Mouse (Mus musculus) neural tube, embryonic 14.5 days (tissue): ENCODE data around the gene Pyroxd2. TPM values are rescaled to one million over a fixed set of nuclear protein-coding genes. Genes with fewer than 3 reads are reported as not detected.
A peak's percentile ranks its signal among the peaks of the same experiment; 100 is the strongest.

ENCODE experiments used
- ATAC-seq: fragments of 200-750 bp; cut with Nextera tagmentation; 2 replicates; pipeline ENCODE4 v1.8.0; 2017; ENCODE audit warnings: low read depth, mild to moderate bottlenecking, moderate TSS enrichment, moderate library complexity
- H3K27ac ChIP-seq: fragments of 300-500 bp; sonication (generic); 2 replicates; pipeline ENCODE4 v1.5.1; 2014; ENCODE audit warnings: low read depth, mild to moderate bottlenecking, control low read depth, low read length, moderate library complexity, mixed read lengths
- H3K27me3 ChIP-seq: fragments of 300-500 bp; sonication (generic); 2 replicates; pipeline ENCODE4 v1.6.1; 2014; ENCODE audit warnings: low read length; ENCODE audit not compliant: control insufficient read depth, insufficient read depth
- H3K36me3 ChIP-seq: fragments of 300-500 bp; sonication (generic); 2 replicates; pipeline ENCODE4 v1.6.1; 2014; ENCODE audit warnings: low read length, mixed read lengths; ENCODE audit not compliant: control insufficient read depth, insufficient read depth
- H3K4me1 ChIP-seq: fragments of 300-500 bp; sonication (generic); 2 replicates; pipeline ENCODE4 v1.6.1; 2014; ENCODE audit warnings: low read length; ENCODE audit not compliant: control insufficient read depth, insufficient read depth
- H3K4me2 ChIP-seq: fragments of 300-500 bp; sonication (generic); 2 replicates; pipeline ENCODE4 v1.6.1; 2014; ENCODE audit warnings: mild to moderate bottlenecking, low read depth, low read length, control low read depth
- H3K4me3 ChIP-seq: fragments of 300-500 bp; sonication (generic); 2 replicates; pipeline ENCODE4 v1.5.1; 2014; ENCODE audit warnings: low read depth, low read length, control low read depth, mixed read lengths
- H3K9ac ChIP-seq: fragments of 300-500 bp; sonication (generic); replicated peaks from 2 replicates; pipeline ENCODE4 v1.6.1; 2014; ENCODE audit warnings: low read depth, mild to moderate bottlenecking, control low read depth, low read length, mixed read lengths
- H3K9me3 ChIP-seq: fragments of 300-500 bp; sonication (generic); 2 replicates; pipeline ENCODE4 v1.6.1; 2016; ENCODE audit warnings: low read length; ENCODE audit not compliant: control insufficient read depth
- WGBS: fragments of 180-500 bp; shearing (Covaris S2); extraction: QIAGEN DNeasy Blood & Tissue Kit; methylation state at CpG from one replicate; pipeline ENCODE4 v1.1.7; 2014; 5-methylcytosine and 5-hydroxymethylcytosine counted together
- polyA plus RNA-seq: library from polyadenylated mRNA; unstranded; fragments of >200 nt; fragmentation: Nextera tagmentation; extraction: Ambion mirVana; gene quantifications from 2 replicates; pipeline ENCODE4 v1.2.1, GENCODE M21; 2014

Pyroxd2 gene
- polyA plus RNA-seq, 1 experiment from 2014 or later: 1.5 TPM

DNA sequence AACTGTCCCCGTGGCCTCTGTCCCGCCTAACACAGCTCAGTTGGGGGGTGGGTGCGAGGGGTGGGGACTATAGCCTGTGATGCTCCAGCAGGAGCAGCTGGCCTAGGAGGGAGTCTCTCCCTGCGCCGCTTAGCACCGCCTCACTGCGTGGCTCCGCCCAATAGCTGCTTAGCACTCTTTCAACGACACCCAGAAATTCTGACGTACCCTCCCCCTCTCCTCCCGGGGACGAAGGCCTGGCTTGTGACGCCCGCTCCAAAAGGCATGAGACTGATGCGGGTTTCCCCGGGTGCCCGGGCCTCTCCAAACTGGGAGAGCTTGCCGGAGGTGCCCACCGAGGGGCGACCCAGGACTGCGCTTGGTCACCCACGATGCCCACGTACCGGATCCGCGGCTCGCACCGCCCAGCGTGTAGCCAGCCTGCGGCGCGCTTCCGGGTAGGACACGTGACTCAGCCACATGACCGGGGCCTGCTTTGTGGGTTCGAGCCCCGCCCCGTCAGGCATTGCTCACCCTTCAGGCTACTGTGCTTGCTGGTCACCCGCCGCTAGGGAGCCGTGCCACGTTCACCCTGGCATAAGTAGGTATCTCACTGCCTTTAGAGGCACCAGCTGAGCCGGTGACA, 27.1 kb upstream of the Pyroxd2 start, which contains the start of gene Hps1:
TSS of gene Hps1 (minus strand) at position 448 of the 625 bp plus-strand sequence.
- ATAC-seq: peak; percentile 98
- H3K9ac ChIP-seq: peak within 1 kb of the TSS; percentile 58
- H3K27me3 ChIP-seq: no peaks in the 10 kb centered on the region
- H3K4me2 ChIP-seq: peak within 1 kb of the TSS; percentile 67
- H3K4me1 ChIP-seq: peaks cover 2% of the 10 kb centered on the region; the same call in 1 of the 2 replicates
- no peaks in the 10 kb centered on the region for H3K9me3 ChIP-seq
- peak within 1 kb of the TSS; percentile 57 for H3K4me3 ChIP-seq
- H3K36me3 ChIP-seq: no peaks in the 10 kb centered on the region
- WGBS: 1% methylated on average over 36 of the region's 43 CpGs
- peak within 1 kb of the TSS; percentile 88 for H3K27ac ChIP-seq

DNA sequence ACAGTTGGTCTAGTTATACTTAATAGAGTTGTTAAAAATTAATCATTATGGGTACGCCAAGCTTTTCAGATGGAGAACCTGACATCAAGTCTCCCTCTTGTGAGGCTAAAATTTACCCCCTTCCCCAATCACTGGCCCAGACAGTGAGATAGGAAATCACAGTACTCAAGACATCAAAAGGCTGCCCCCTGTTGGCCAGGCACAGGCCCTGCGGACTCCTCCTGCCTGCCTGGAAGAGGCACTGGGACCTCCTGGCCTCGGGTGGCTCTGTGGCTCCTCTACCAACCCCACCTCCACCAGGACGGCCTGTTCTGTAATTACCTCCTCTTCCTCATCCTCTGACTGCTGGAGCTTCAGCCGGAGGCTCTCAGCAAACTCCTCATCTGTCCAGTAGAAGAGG, 25.2 kb upstream of the Pyroxd2 start:
- H3K4me1 ChIP-seq: peaks cover 2% of the 10 kb centered on the region; the same call in 1 of the 2 replicates
- H3K27ac ChIP-seq: no peak overlapping the region
- 79% methylated on average over 5 of the region's 5 CpGs for WGBS
- H3K9me3 ChIP-seq: no peaks in the 10 kb centered on the region
- no peaks in the 10 kb centered on the region for H3K36me3 ChIP-seq
- H3K4me2 ChIP-seq: no peak overlapping the region
- no peak overlapping the region for H3K4me3 ChIP-seq
- H3K27me3 ChIP-seq: no peaks in the 10 kb centered on the region
- H3K9ac ChIP-seq: no peak overlapping the region
- ATAC-seq: no peak

DNA sequence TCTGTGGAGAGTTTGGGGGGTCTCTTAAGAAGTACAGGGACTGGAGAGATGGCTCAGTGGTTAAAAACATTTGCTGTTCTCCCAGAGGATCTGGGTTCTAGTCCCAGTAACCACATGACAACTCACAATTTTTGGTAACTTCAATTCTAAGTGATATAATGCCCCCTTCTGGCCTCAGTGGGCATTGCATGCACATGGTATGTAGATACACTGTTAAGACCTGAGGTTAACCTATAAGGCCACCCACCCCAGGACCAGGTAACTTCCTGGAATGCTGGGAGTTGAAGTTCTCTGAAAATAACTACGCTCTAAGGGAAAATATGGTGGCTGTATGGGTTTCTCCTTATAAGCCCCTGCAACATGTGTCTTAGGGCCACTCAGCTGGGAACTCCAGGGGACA, 24.2 kb upstream of the Pyroxd2 start:
- Histone ChIP-seq H3K9me3 (no peaks in the 10 kb centered on the region), H3K4me2 (no peak overlapping the region), H3K4me1 (peaks cover 2% of the 10 kb centered on the region; the same call in 1 of the 2 replicates), H3K36me3 (no peaks in the 10 kb centered on the region), H3K4me3 (no peak overlapping the region), H3K9ac (no peak overlapping the region), H3K27me3 (no peaks in the 10 kb centered on the region), H3K27ac (no peak overlapping the region)
- 100% methylated on average over 1 of the region's 1 CpGs for WGBS
- no peak for ATAC-seq

DNA sequence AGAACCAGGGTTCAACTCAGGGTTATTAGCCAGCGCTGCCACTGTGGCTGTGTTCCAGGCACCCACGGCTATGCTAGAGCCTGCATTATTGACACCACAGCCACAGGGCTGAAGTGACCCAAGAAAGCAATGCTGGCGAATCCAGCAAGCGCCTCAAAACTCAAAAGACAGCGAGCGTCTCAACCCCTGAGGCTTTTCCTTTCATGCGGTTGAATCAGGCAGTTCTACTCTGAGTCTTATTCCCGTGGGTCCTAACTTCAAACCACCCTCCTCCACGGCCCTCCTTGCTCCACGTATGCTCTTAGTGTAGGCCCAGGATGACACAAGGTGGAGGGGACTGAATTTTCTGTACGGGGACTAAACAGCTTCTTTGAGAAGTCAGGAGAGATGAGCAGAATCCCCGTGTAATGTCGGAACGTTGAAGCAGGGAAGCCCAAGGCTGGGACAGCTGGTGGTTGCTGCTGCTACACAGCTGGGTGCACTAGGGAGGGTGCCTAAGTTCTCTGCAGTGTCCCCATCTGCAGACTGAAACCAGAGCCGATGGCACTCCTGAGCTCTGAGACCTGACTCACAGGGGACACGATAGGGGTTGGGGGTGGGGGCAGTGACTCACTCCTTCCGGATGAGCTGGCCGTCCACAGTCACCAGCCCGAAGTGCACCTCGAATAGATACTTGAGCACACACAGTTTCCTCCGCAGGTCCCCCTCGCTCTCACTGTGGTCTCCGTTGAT, 17.7 kb upstream of the Pyroxd2 start:
- ATAC-seq: no peak
- no peaks in the 10 kb centered on the region for H3K36me3 ChIP-seq
- WGBS: 79% methylated on average over 23 of the region's 23 CpGs

DNA sequence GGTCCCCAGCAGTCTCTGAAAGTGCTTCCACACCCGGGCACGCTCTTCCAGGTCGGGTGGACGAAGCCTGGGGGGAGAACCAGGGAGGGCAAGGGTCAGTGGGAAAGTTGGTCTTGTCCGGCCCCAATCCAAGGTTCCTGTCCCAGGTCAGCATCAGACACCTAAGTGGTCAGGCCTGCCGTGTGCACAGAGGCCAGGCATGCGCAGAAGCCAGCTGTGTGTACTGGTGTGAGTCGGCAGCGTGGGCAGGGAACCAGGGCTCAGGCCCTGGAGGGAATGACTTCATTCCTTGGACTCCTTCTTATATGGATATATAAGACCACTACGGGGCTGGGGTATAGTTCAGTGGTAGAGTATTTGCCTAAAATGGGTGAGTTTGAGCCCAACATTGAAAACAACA, 17.1 kb upstream of the Pyroxd2 start:
- H3K4me3 ChIP-seq: no peak overlapping the region
- H3K36me3 ChIP-seq: no peaks in the 10 kb centered on the region
- H3K4me1 ChIP-seq: no peaks in the 10 kb centered on the region
- WGBS: 92% methylated on average over 10 of the region's 10 CpGs
- ATAC-seq: no peak
- H3K9me3 ChIP-seq: no peaks in the 10 kb centered on the region
- H3K4me2 ChIP-seq: no peak overlapping the region
- H3K9ac ChIP-seq: no peak overlapping the region
- H3K27me3 ChIP-seq: no peaks in the 10 kb centered on the region
- H3K27ac ChIP-seq: no peak overlapping the region

More for the DNA sequence above, 17.7 kb upstream of the Pyroxd2 start:
- no peak overlapping the region for H3K4me3 ChIP-seq
- no peaks in the 10 kb centered on the region for H3K9me3 ChIP-seq
- no peaks in the 10 kb centered on the region for H3K27me3 ChIP-seq
- H3K4me1 ChIP-seq: no peaks in the 10 kb centered on the region
- no peak overlapping the region for H3K4me2 ChIP-seq
- no peak overlapping the region for H3K9ac ChIP-seq
- H3K27ac ChIP-seq: no peak overlapping the region

DNA sequence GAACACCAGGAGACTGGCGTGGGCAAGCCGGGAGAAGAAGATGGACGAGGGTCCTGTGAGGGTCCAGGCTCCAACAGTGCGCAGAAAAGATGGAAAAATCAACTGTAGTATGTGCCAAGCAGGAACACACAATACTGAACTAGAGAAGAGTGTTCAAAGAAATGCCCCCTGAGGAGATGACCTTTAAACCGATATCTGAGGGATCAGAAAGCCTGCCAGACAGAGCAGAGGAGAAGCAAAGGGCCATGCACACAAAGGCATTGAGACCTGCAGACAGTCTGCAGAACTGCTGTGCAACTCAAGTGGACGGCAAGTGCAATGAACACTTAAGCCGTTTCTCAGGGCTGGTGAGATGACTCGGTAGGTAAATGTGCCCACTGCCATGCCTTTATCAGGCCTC, 14.8 kb upstream of the Pyroxd2 start:
- no peaks in the 10 kb centered on the region for H3K27me3 ChIP-seq
- H3K27ac ChIP-seq: no peak overlapping the region
- H3K4me1 ChIP-seq: no peaks in the 10 kb centered on the region
- no peak overlapping the region for H3K4me3 ChIP-seq
- 54% methylated on average over 8 of the region's 8 CpGs for WGBS
- H3K4me2 ChIP-seq: no peak overlapping the region
- H3K36me3 ChIP-seq: no peaks in the 10 kb centered on the region
- H3K9me3 ChIP-seq: no peaks in the 10 kb centered on the region
- H3K9ac ChIP-seq: no peak overlapping the region
- ATAC-seq: no peak

DNA sequence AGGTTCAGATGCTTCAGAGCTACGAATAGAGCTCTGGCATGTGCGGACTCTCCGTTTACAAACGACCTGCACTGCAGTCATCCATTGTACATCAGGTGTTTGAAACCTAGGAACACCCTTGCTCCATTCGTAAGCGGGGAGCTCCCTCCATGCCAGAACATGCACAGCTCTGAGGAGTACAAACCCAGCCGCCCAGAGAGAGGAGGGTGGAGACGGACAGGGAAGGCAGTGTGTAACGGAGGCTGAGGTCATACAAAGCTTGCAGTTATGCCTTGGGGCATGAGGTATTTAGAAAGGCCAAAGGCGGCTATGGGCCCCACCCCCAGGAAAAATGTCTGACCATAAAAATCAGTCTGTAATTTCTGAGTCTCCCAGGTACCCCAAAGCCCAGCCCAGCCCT, 11.8 kb upstream of the Pyroxd2 start:
- no peaks in the 10 kb centered on the region for H3K36me3 ChIP-seq
- H3K27ac ChIP-seq: no peak overlapping the region
- H3K9me3 ChIP-seq: no peaks in the 10 kb centered on the region
- no peak overlapping the region for H3K4me3 ChIP-seq
- H3K4me2 ChIP-seq: no peak overlapping the region
- ATAC-seq: no peak
- no peaks in the 10 kb centered on the region for H3K27me3 ChIP-seq
- WGBS: 81% methylated on average over 10 of the region's 10 CpGs
- H3K4me1 ChIP-seq: no peaks in the 10 kb centered on the region
- H3K9ac ChIP-seq: no peak overlapping the region

DNA sequence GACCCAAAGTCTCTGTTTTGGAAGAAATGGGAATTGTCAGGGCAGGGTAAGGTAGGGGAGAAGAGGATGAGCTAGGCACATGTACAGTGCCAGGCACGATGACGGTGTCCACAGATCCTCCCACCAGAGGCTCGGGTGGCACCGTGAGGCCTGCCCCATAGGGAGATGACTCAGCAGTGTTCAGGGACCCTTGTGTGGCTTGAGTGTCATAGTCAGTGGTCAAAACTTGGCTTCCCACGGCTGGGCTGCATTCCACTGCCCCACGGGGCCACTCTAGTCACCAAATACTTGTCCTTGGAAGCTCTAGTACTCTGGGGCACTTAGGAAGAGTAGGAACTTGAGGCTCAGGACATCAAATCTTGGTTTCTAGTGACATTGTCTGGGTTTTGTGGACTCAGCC, 4.1 kb upstream of the Pyroxd2 start:
- H3K4me1 ChIP-seq: peaks cover 4% of the 10 kb centered on the region; the same call in 1 of the 2 replicates
- H3K4me2 ChIP-seq: no peak overlapping the region
- no peak overlapping the region for H3K27ac ChIP-seq
- no peaks in the 10 kb centered on the region for H3K36me3 ChIP-seq
- 87% methylated on average over 6 of the region's 6 CpGs for WGBS
- ATAC-seq: no peak
- no peak overlapping the region for H3K9ac ChIP-seq
- no peaks in the 10 kb centered on the region for H3K27me3 ChIP-seq
- no peak overlapping the region for H3K4me3 ChIP-seq
- no peaks in the 10 kb centered on the region for H3K9me3 ChIP-seq

DNA sequence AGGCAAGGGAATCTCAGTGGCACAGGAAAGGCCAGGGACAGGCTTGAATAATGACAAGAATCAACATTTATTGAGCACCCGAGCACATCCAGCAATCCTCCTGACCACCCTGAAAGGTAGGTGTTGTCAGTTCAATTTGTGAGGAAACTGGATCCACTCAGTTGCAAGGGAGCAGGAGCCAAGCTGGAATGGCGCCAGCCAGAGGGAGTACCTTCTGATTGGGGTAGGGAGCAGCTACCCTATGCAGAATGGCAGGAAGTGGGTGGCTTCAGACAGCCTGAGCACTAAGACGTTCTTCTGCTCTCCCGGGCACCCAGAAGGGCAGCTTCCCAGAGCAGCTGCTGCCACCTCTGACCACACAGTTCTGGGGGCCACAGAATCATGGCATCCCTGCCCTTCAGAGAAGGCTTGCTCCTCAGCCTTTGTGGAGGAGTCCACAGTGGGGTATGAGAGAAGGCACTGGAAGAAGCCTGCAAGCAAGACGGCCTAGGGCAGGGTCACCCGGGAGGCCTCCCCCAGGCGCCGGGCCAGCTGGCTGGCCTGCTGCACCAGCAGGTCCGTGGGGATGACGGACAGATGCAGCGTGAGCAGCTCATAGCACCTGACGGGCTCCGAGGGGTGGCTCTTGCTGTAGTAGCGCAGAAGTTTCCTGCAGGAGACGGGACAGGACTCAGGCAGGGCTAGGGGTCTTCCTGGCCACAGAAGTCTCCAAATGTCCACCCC, 2.7 kb upstream of the Pyroxd2 start:
- Histone ChIP-seq H3K36me3 (no peaks in the 10 kb centered on the region), H3K4me3 (no peak overlapping the region), H3K4me2 (no peak overlapping the region), H3K27ac (no peak overlapping the region), H3K27me3 (no peaks in the 10 kb centered on the region), H3K9ac (no peak overlapping the region), H3K4me1 (peaks cover 4% of the 10 kb centered on the region; the same call in 1 of the 2 replicates), H3K9me3 (no peaks in the 10 kb centered on the region)
- WGBS: 72% methylated on average over 15 of the region's 15 CpGs
- no peak for ATAC-seq
